Mouse (Mus musculus) ES-Bruce4 (cell line): Measurements from ENCODE around the gene Rnf213.

Source experiments
- CTCF ChIP-seq: IDR thresholded peaks from one replicate; pipeline ENCODE4 v1.8.1; 2011; ENCODE audit warnings: low read depth, low read length
- EP300 ChIP-seq: IDR thresholded peaks from 2 replicates; pipeline ENCODE4 v1.6.1; 2011; ENCODE audit warnings: low read depth, low read length; ENCODE audit not compliant: insufficient read depth

DNA sequence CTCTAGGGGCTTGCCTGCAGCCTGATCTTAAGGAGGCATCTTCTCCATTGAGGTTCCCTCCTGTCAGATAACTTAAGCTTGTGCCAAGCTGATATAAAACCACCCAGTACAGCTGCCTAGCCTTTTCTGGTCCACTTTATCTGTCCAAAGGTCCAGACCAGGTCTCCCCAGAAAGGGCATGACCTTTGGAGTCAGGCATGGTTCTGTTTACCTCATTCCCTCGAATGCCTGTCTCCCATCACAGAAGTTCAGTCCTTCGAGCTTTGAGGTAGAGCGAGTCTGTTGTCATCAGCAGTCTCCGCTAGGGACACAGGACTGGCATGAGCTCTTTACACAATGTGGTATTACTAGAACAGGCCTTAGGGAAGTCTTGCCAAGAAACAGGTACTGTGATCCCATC, 113.5 kb downstream of the Rnf213 start:
- TF ChIP-seq CTCF (no peak), EP300 (no peak)
